Mouse (Mus musculus): Measurements from ENCODE around the gene Hist1h2bj. TPM values are rescaled to one million over a fixed set of nuclear protein-coding genes. Genes with fewer than 3 reads are reported as not detected.
A peak's percentile ranks its signal among the peaks of the same experiment; 100 is the strongest.

The Hist1h2bj gene
- polyA plus RNA-seq, 1 experiment from 2014 or later: 5.9 TPM

GRCm38 (mm10) chr13:22001346-22001745, 41.7 kb upstream of the Hist1h2bj start:
- no peak overlapping the region for H3K27ac ChIP-seq (replicated peaks)
- H3K36me3 ChIP-seq: no peaks in the 10 kb centered on the region
- no peak overlapping the region for H3K4me3 ChIP-seq
- H3K4me1 ChIP-seq: peaks cover 21% of the 10 kb centered on the region
- peaks cover 100% of the 10 kb centered on the region for H3K27me3 ChIP-seq (replicated peaks)
- H3K9ac ChIP-seq: no peak overlapping the region
- WGBS: 53% methylated on average over 2 of the region's 2 CpGs
- H3K4me2 ChIP-seq: peak overlapping the region; percentile 4; the same call in 1 of the 2 replicates
- H3K9me3 ChIP-seq: no peaks in the 10 kb centered on the region
- ATAC-seq (ENCODE audit: extremely low read depth, insufficient number of reproducible peaks, low FRiP score, low TSS enrichment): no peak

- 29% methylated on average over 5 of the region's 5 CpGs for WGBS
- peaks cover 100% of the 10 kb centered on the region for H3K27me3 ChIP-seq (replicated peaks)
- ATAC-seq (ENCODE audit: extremely low read depth, insufficient number of reproducible peaks, low FRiP score, low TSS enrichment): no peak
Measured at GRCm38 (mm10) chr13:22001823-22002222, 41.2 kb upstream of the Hist1h2bj start.

GRCm38 (mm10) chr13:22005605-22006333, 37.2 kb upstream of the Hist1h2bj start:
- H3K4me3 ChIP-seq: peak overlapping the region; percentile 70
- H3K27me3 ChIP-seq (replicated peaks): peaks cover 100% of the 10 kb centered on the region
- H3K4me1 ChIP-seq: peaks cover 19% of the 10 kb centered on the region
- H3K36me3 ChIP-seq: no peaks in the 10 kb centered on the region
- H3K27ac ChIP-seq (replicated peaks): no peak overlapping the region
- under 1% methylated on average over 45 of the region's 45 CpGs for WGBS
- peak overlapping the region; percentile 98 for H3K4me2 ChIP-seq
- no peaks in the 10 kb centered on the region for H3K9me3 ChIP-seq
- peak overlapping the region; percentile 78 for H3K9ac ChIP-seq
- peak; percentile 56; the same call in 1 of the 2 replicates for ATAC-seq (ENCODE audit: extremely low read depth, insufficient number of reproducible peaks, low FRiP score, low TSS enrichment)

More at GRCm38 (mm10) chr13:22001823-22002222, 41.2 kb upstream of the Hist1h2bj start:
- Histone ChIP-seq H3K4me2 (peak overlapping the region; percentile 4; the same call in 1 of the 2 replicates), H3K4me3 (no peak overlapping the region), H3K27ac (replicated peaks) (no peak overlapping the region), H3K9ac (no peak overlapping the region), H3K4me1 (peaks cover 21% of the 10 kb centered on the region), H3K9me3 (no peaks in the 10 kb centered on the region), H3K36me3 (no peaks in the 10 kb centered on the region)

DNA sequence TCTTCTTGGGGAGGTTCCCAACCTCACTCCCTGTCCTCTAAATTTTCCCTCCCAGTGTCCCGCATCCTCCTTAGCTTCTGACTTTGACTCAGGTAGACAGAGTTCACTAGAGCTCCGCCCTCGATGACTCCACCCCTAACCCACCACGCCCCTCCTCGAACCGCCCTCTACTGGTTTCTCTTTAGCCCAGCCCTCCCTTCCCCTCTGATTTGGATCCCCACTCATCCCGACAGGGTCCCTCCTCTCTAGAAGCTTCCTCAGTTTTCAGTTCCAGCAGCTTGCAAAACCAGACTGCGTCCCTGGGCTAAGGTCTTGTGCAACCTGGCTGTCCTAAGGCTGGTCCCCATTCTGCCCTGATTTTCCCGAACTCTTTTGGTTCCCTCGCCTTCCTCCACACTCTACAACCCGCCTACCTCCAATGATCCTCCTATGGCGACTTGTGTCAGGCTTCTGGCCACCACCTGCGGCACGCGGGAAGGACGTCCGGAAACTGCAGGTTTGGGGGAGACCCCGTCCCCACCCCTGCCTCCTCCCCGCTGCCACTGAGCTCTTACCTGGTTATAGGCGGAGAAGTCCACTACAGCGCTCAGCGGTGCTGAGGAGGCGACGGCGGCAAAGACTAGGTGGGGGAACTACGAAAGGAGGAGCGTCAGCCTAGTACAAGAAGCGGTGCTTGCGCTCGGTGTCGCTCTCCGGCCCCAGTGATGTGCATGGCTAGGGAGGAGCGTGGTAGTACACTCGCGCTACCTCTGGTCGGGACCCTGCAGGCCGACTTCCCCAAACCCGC, 36.5 kb upstream of the Hist1h2bj start:
- H3K27me3 ChIP-seq (replicated peaks): peaks cover 98% of the 10 kb centered on the region
- H3K4me1 ChIP-seq: peaks cover 19% of the 10 kb centered on the region
- no peaks in the 10 kb centered on the region for H3K9me3 ChIP-seq
- no peak overlapping the region for H3K27ac ChIP-seq (replicated peaks)
- no peaks in the 10 kb centered on the region for H3K36me3 ChIP-seq
- peak overlapping the region; percentile 98 for H3K4me2 ChIP-seq
- ATAC-seq (ENCODE audit: extremely low read depth, insufficient number of reproducible peaks, low FRiP score, low TSS enrichment): no peak; the same call in 1 of the 2 replicates
- peak overlapping the region; percentile 78 for H3K9ac ChIP-seq
- H3K4me3 ChIP-seq: peak overlapping the region; percentile 70
- WGBS: 1% methylated on average over 38 of the region's 38 CpGs

DNA sequence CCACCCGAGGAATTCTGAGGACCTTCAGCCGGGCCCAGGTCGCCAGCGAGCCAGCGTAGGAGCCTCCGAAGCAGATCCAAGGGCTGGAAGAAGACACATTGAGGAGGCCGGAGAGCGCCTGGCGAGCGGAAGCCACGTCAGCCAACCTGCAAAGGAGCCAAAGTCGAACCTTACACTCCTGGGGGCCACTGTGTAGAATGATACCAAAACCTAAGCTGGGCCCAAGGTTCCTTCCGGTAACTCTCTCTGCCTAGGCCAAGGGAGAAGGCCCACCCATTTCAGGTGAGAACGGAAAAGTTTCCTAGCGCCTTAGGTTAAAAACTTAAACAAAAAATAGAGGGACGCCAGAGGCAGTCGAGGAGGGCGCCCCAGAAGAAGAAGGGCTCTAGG, 35.9 kb upstream of the Hist1h2bj start:
- H3K4me2 ChIP-seq: peak overlapping the region; percentile 98
- peak overlapping the region; percentile 78 for H3K9ac ChIP-seq
- no peaks in the 10 kb centered on the region for H3K9me3 ChIP-seq
- H3K27ac ChIP-seq (replicated peaks): no peak overlapping the region
- no peaks in the 10 kb centered on the region for H3K36me3 ChIP-seq
- peak overlapping the region; percentile 70 for H3K4me3 ChIP-seq
- no peak for ATAC-seq (ENCODE audit: extremely low read depth, insufficient number of reproducible peaks, low FRiP score, low TSS enrichment)
- 2% methylated on average over 18 of the region's 18 CpGs for WGBS
- peaks cover 19% of the 10 kb centered on the region for H3K4me1 ChIP-seq
- peaks cover 97% of the 10 kb centered on the region for H3K27me3 ChIP-seq (replicated peaks)

DNA sequence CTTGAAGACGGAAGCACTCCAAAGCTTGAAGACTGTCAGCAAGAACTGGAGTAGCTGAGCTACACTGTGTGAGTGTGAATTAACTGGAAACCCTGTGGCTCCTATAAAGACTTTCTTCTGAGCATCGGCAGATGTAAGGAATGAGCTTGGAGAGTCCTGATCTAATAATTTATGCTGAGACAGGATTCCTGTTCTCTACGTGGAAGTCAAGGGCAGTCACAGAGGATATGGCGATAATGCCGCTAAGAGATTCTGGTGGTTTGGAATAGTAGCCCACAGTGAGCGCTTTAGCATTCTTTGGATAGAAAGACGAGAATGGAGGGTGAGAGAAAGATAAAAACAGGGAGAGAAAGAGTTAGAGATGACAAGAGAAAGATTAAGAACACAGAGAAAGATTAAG, 35.1 kb upstream of the Hist1h2bj start:
- Histone ChIP-seq H3K27ac (replicated peaks) (no peak overlapping the region), H3K27me3 (replicated peaks) (peaks cover 97% of the 10 kb centered on the region), H3K9me3 (no peaks in the 10 kb centered on the region), H3K4me1 (peaks cover 19% of the 10 kb centered on the region), H3K36me3 (no peaks in the 10 kb centered on the region), H3K9ac (no peak overlapping the region), H3K4me3 (0 out of 2 replicates have a peak overlapping the region, but pooled peaks have one; percentile 70), H3K4me2 (no peak overlapping the region)
- ATAC-seq (ENCODE audit: extremely low read depth, insufficient number of reproducible peaks, low FRiP score, low TSS enrichment): no peak
- WGBS: 51% methylated on average over 7 of the region's 7 CpGs

GRCm38 (mm10) chr13:22008707-22009106, 34.3 kb upstream of the Hist1h2bj start:
- Histone ChIP-seq H3K27me3 (replicated peaks) (peaks cover 95% of the 10 kb centered on the region), H3K4me1 (peaks cover 20% of the 10 kb centered on the region), H3K4me2 (no peak overlapping the region), H3K9ac (no peak overlapping the region), H3K4me3 (no peak overlapping the region), H3K9me3 (no peaks in the 10 kb centered on the region), H3K27ac (replicated peaks) (no peak overlapping the region), H3K36me3 (no peaks in the 10 kb centered on the region)
- no peak for ATAC-seq (ENCODE audit: extremely low read depth, insufficient number of reproducible peaks, low FRiP score, low TSS enrichment)
- 73% methylated on average over 3 of the region's 3 CpGs for WGBS

DNA sequence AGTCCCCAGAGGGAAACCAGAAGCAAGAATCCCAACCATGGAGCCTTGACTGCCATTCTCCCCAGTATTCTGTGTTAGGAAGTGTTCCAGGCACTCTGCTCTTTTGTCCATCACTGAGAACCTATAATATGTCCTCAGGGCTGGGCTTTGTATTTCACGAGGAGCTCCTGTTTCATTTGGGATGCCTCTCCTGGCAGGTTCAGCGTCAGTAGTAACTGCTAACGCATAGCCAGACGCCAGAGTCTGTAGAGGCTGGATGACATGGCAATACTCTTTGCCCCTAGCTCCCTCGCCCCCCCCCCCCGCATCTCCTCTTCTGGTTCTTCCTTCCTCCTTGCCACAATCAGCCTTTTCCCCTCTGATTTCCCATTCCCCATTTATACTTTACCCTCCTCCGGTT, 33.4 kb upstream of the Hist1h2bj start, which contains the start of gene Prss16:
Prss16 (minus strand) TSS at position 101 of the 400 bp plus-strand sequence.
- 46% methylated on average over 6 of the region's 7 CpGs for WGBS
- Histone ChIP-seq H3K4me2 (no peak within 1 kb of the TSS), H3K27me3 (replicated peaks) (peaks cover 95% of the 10 kb centered on the region), H3K9me3 (no peaks in the 10 kb centered on the region), H3K4me3 (no peak within 1 kb of the TSS), H3K36me3 (no peaks in the 10 kb centered on the region), H3K27ac (replicated peaks) (no peak within 1 kb of the TSS), H3K4me1 (peaks cover 29% of the 10 kb centered on the region), H3K9ac (no peak within 1 kb of the TSS)
- no peak for ATAC-seq (ENCODE audit: extremely low read depth, insufficient number of reproducible peaks, low FRiP score, low TSS enrichment)

DNA sequence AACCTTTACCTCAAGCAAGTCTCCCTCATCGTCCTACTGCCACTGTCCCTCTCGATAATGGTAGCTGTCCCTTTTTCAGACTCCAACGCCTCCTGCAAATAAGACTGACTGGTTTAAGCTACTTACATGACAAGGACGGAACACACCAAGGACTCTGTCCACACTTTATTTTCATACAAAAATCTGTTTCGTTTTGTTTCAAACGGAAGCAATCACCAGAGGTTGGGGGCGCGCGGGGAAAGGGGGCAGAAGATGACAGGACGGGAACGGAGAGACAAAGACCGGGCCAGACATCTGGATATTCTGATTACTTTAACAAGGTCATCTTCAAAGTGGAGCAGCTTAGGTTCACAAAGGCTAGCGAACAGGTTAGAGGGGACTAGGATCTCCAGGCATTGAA, 29.3 kb upstream of the Hist1h2bj start:
- Histone ChIP-seq H3K4me1 (peaks cover 12% of the 10 kb centered on the region), H3K27ac (replicated peaks) (no peak overlapping the region), H3K9ac (no peak overlapping the region), H3K27me3 (replicated peaks) (peaks cover 81% of the 10 kb centered on the region), H3K9me3 (peaks cover 4% of the 10 kb centered on the region; the same call in 1 of the 2 replicates), H3K4me2 (peak overlapping the region; percentile 62), H3K4me3 (peak overlapping the region; percentile 24), H3K36me3 (no peaks in the 10 kb centered on the region)
- ATAC-seq (ENCODE audit: extremely low read depth, insufficient number of reproducible peaks, low FRiP score, low TSS enrichment): no peak
- WGBS: 15% methylated on average over 13 of the region's 13 CpGs

DNA sequence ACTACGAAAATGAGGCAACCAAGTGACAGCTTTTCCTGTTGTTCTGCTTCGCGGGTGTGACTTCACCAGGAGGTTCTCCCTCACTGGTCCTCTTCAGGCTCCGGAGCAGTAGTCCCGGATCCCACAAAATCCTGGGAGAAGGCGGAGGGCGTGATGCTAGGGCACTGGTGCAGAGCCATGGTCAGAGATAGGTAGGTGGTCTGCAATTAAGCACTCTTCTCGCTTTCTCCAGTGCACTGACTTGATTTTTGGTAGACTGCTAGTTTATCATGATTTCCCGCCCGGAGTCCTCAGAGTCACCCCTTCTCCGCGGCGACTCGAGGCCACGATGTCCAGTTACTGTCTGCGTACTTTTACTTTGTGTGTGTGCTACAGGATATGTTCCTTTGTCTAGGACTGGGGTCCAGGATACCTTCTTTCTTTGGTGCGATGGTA, 28.6 kb upstream of the Hist1h2bj start:
- no peak overlapping the region for H3K27ac ChIP-seq (replicated peaks)
- peak overlapping the region; percentile 35 for H3K4me3 ChIP-seq
- peaks cover 12% of the 10 kb centered on the region for H3K4me1 ChIP-seq
- WGBS: 12% methylated on average over 17 of the region's 17 CpGs
- peak overlapping the region; percentile 62 for H3K4me2 ChIP-seq
- peak overlapping the region; percentile 14; the same call in 1 of the 2 replicates for H3K9ac ChIP-seq
- peaks cover 4% of the 10 kb centered on the region; the same call in 1 of the 2 replicates for H3K9me3 ChIP-seq
- peaks cover 81% of the 10 kb centered on the region for H3K27me3 ChIP-seq (replicated peaks)
- no peak for ATAC-seq (ENCODE audit: extremely low read depth, insufficient number of reproducible peaks, low FRiP score, low TSS enrichment)
- H3K36me3 ChIP-seq: no peaks in the 10 kb centered on the region

Measured in heart, embryonic 13.5 days (tissue).